Mouse (Mus musculus) heart, postnatal 0 days (tissue): ENCODE data around the gene Nrf1.

Source experiments
- CTCF ChIP-seq: IDR thresholded peaks from 2 replicates; pipeline ENCODE4 v1.5.1; 2016; ENCODE audit warnings: antibody characterized with exemption, control low read depth, low read depth
- EP300 ChIP-seq: IDR thresholded peaks from 2 replicates; pipeline ENCODE4 v1.6.1; 2016; ENCODE audit warnings: antibody characterized with exemption, low read depth

GRCm38 (mm10) chr6:30109820-30110502, 62.2 kb downstream of the Nrf1 start:
- TF ChIP-seq CTCF (no peak), EP300 (no peak)
